Mouse (Mus musculus): ENCODE results near the gene Lrr1. TPM values are rescaled to one million over a fixed set of nuclear protein-coding genes. Genes with fewer than 3 reads are reported as not detected.

Gene Lrr1
- polyA plus RNA-seq, 2 experiments: 11.1 to 21.3 TPM

- Histone ChIP-seq H3K4me2 (ENCODE audit: low read depth) (no peak overlapping the region), H3K9ac (replicated peaks) (no peak overlapping the region), H3K9me3 (ENCODE audit: control insufficient read depth, low read length) (no peaks in the 10 kb centered on the region), H3K27me3 (ENCODE audit: control insufficient read depth, insufficient read depth, low read length) (no peaks in the 10 kb centered on the region), H3K4me1 (replicated peaks; ENCODE audit: control insufficient read depth in 2 of 2, insufficient read depth in 2 of 2, low read length in 1 of 2) (no peaks in the 10 kb centered on the region), H3K36me3 (replicated peaks; ENCODE audit: control insufficient read depth, insufficient read depth, low read depth) (no peaks in the 10 kb centered on the region), H3K27ac (no peak overlapping the region), H3K4me3 (ENCODE audit: insufficient read depth in 1 of 2, low read depth in 2 of 2, low read length in 2 of 2) (no peak overlapping the region)
- no peak for DNase-seq (ENCODE audit: low read depth in 3 of 3, low spot score in 3 of 3)
- WGBS (ENCODE audit: insufficient replicate concordance): 55% methylated on average over 3 of the region's 3 CpGs
- TF ChIP-seq EP300 (IDR thresholded peaks at IDR 0.05; ENCODE audit: low read depth) (no peak), CTCF (IDR thresholded peaks at IDR 0.05; ENCODE audit: low read depth) (no peak)
- ATAC-seq (ENCODE audit: insufficient read depth): no peak
These were observed 29.4 kb upstream of the Lrr1 start for GRCm38 (mm10) chr12:69139201-69139600.

GRCm38 (mm10) chr12:69139841-69140240 lies 28.8 kb upstream of the Lrr1 start:
- H3K27ac ChIP-seq: no peak overlapping the region
- no peak overlapping the region for H3K4me3 ChIP-seq (ENCODE audit: insufficient read depth in 1 of 2, low read depth in 2 of 2, low read length in 2 of 2)
- H3K4me2 ChIP-seq (ENCODE audit: low read depth): no peak overlapping the region
- DNase-seq (ENCODE audit: low read depth in 3 of 3, low spot score in 3 of 3) (no peak), ATAC-seq (ENCODE audit: insufficient read depth) (no peak)
- no peaks in the 10 kb centered on the region for H3K27me3 ChIP-seq (ENCODE audit: control insufficient read depth, insufficient read depth, low read length)
- H3K36me3 ChIP-seq (replicated peaks; ENCODE audit: control insufficient read depth, insufficient read depth, low read depth): no peaks in the 10 kb centered on the region
- no peaks in the 10 kb centered on the region for H3K9me3 ChIP-seq (ENCODE audit: control insufficient read depth, low read length)
- 60% methylated on average over 7 of the region's 7 CpGs for WGBS (ENCODE audit: insufficient replicate concordance)
- no peak overlapping the region for H3K9ac ChIP-seq (replicated peaks)
- no peak for TF ChIP-seq CTCF (IDR thresholded peaks at IDR 0.05; ENCODE audit: low read depth)
- no peak for TF ChIP-seq EP300 (IDR thresholded peaks at IDR 0.05; ENCODE audit: low read depth)
- H3K4me1 ChIP-seq (replicated peaks; ENCODE audit: control insufficient read depth in 2 of 2, insufficient read depth in 2 of 2, low read length in 1 of 2): no peaks in the 10 kb centered on the region

- H3K4me3 ChIP-seq (ENCODE audit: insufficient read depth in 1 of 2, low read depth in 2 of 2, low read length in 2 of 2): no peak overlapping the region
- no peaks in the 10 kb centered on the region for H3K27me3 ChIP-seq (ENCODE audit: control insufficient read depth, insufficient read depth, low read length)
- H3K9ac ChIP-seq (replicated peaks): no peak overlapping the region
- H3K27ac ChIP-seq: no peak overlapping the region
- WGBS (ENCODE audit: insufficient replicate concordance): 61% methylated on average over 6 of the region's 6 CpGs
- H3K9me3 ChIP-seq (ENCODE audit: control insufficient read depth, low read length): no peaks in the 10 kb centered on the region
- H3K4me2 ChIP-seq (ENCODE audit: low read depth): no peak overlapping the region
- DNase-seq (ENCODE audit: low read depth in 3 of 3, low spot score in 3 of 3) (no peak), ATAC-seq (ENCODE audit: insufficient read depth) (no peak)
- H3K4me1 ChIP-seq (replicated peaks; ENCODE audit: control insufficient read depth in 2 of 2, insufficient read depth in 2 of 2, low read length in 1 of 2): no peaks in the 10 kb centered on the region
- H3K36me3 ChIP-seq (replicated peaks; ENCODE audit: control insufficient read depth, insufficient read depth, low read depth): no peaks in the 10 kb centered on the region
- TF ChIP-seq EP300 (IDR thresholded peaks at IDR 0.05; ENCODE audit: low read depth) (no peak), CTCF (IDR thresholded peaks at IDR 0.05; ENCODE audit: low read depth) (no peak)
These were observed 25.2 kb upstream of the Lrr1 start for GRCm38 (mm10) chr12:69143460-69143859.

- Histone ChIP-seq H3K9ac (replicated peaks) (no peak overlapping the region), H3K27ac (no peak overlapping the region), H3K4me3 (ENCODE audit: insufficient read depth in 1 of 2, low read depth in 2 of 2, low read length in 2 of 2) (no peak overlapping the region), H3K4me1 (replicated peaks; ENCODE audit: control insufficient read depth in 2 of 2, insufficient read depth in 2 of 2, low read length in 1 of 2) (no peaks in the 10 kb centered on the region), H3K36me3 (replicated peaks; ENCODE audit: control insufficient read depth, insufficient read depth, low read depth) (no peaks in the 10 kb centered on the region), H3K9me3 (ENCODE audit: control insufficient read depth, low read length) (no peaks in the 10 kb centered on the region), H3K27me3 (ENCODE audit: control insufficient read depth, insufficient read depth, low read length) (no peaks in the 10 kb centered on the region; the same call in 1 of the 2 replicates), H3K4me2 (ENCODE audit: low read depth) (no peak overlapping the region)
- no peak for TF ChIP-seq CTCF (IDR thresholded peaks at IDR 0.05; ENCODE audit: low read depth)
- no peak for TF ChIP-seq EP300 (IDR thresholded peaks at IDR 0.05; ENCODE audit: low read depth)
- no peak for ATAC-seq (ENCODE audit: insufficient read depth)
- WGBS (ENCODE audit: insufficient replicate concordance): 78% methylated on average over 5 of the region's 5 CpGs
- no peak for DNase-seq (ENCODE audit: low read depth in 3 of 3, low spot score in 3 of 3)
These were observed 21.4 kb upstream of the Lrr1 start for GRCm38 (mm10) chr12:69147166-69147735.

- DNase-seq (ENCODE audit: low read depth in 3 of 3, low spot score in 3 of 3) (no peak), ATAC-seq (ENCODE audit: insufficient read depth) (no peak)
- Histone ChIP-seq H3K4me1 (replicated peaks; ENCODE audit: control insufficient read depth in 2 of 2, insufficient read depth in 2 of 2, low read length in 1 of 2) (no peaks in the 10 kb centered on the region), H3K36me3 (replicated peaks; ENCODE audit: control insufficient read depth, insufficient read depth, low read depth) (no peaks in the 10 kb centered on the region), H3K9me3 (ENCODE audit: control insufficient read depth, low read length) (no peaks in the 10 kb centered on the region), H3K4me2 (ENCODE audit: low read depth) (no peak overlapping the region), H3K4me3 (ENCODE audit: insufficient read depth in 1 of 2, low read depth in 2 of 2, low read length in 2 of 2) (no peak overlapping the region), H3K27ac (no peak overlapping the region), H3K9ac (replicated peaks) (no peak overlapping the region), H3K27me3 (ENCODE audit: control insufficient read depth, insufficient read depth, low read length) (no peaks in the 10 kb centered on the region; the same call in 1 of the 2 replicates)
- TF ChIP-seq CTCF (IDR thresholded peaks at IDR 0.05; ENCODE audit: low read depth) (no peak), EP300 (IDR thresholded peaks at IDR 0.05; ENCODE audit: low read depth) (no peak)
- WGBS (ENCODE audit: insufficient replicate concordance): 71% methylated on average over 13 of the region's 13 CpGs
These were observed 18.6 kb upstream of the Lrr1 start for GRCm38 (mm10) chr12:69150049-69150448.
